Comparison of ENCODE assay signal across 9 mouse cellular contexts in genomic region chr9:98690839-98691516, GRCm38 (mm10).
DNase-seq lines count a peak whose midpoint lies in the region; ATAC-seq lines count a peak whose summit lies in the region.
"Had no signal": no experiment of that assay in that cellular context is flagged by ENCODE, and none has a peak within 500 bp of the region (broad histone marks: within the 10 kb centered on the region; RNA-seq: fewer than 3 reads in every experiment).

No protein-coding gene starts in this region.

- no peaks in the 10 kb centered on the region for H3K36me3 ChIP-seq in forebrain, embryonic 11.5 days (ENCODE audit: control insufficient read depth, insufficient read depth, low read length)
- H3K36me3 ChIP-seq in forebrain, embryonic 12.5 days (replicated peaks) = no peaks in the 10 kb centered on the region
- no peaks in the 10 kb centered on the region for H3K36me3 ChIP-seq in hindbrain, embryonic 16.5 days (ENCODE audit: control insufficient read depth, insufficient read depth, low read length)
- H3K36me3 ChIP-seq: liver, embryonic 15.5 days had no signal

- H3K4me1 ChIP-seq in forebrain, embryonic 11.5 days (replicated peaks; ENCODE audit: control insufficient read depth, insufficient read depth, low read length) = no peaks in the 10 kb centered on the region
- H3K4me1 ChIP-seq in forebrain, embryonic 12.5 days = peaks cover 5% of the 10 kb centered on the region; the same call in 1 of the 2 replicates
- no peaks in the 10 kb centered on the region for H3K4me1 ChIP-seq in hindbrain, embryonic 16.5 days (ENCODE audit: control insufficient read depth, insufficient read depth, low read depth, low read length)
- H3K4me1 ChIP-seq: liver, embryonic 15.5 days had no signal

- no peaks in the 10 kb centered on the region for H3K9me3 ChIP-seq in forebrain, embryonic 11.5 days (ENCODE audit: control insufficient read depth, low read length)
- H3K9me3 ChIP-seq in forebrain, embryonic 12.5 days = no peaks in the 10 kb centered on the region
- no peaks in the 10 kb centered on the region for H3K9me3 ChIP-seq in hindbrain, embryonic 16.5 days (ENCODE audit: control insufficient read depth, low read length)
- H3K9me3 ChIP-seq: liver, embryonic 15.5 days had no signal

- no peaks in the 10 kb centered on the region for H3K27me3 ChIP-seq in forebrain, embryonic 11.5 days (ENCODE audit: control insufficient read depth, insufficient read depth, low read length)
- H3K27me3 ChIP-seq in forebrain, embryonic 12.5 days = no peaks in the 10 kb centered on the region
- no peaks in the 10 kb centered on the region for H3K27me3 ChIP-seq in hindbrain, embryonic 16.5 days (replicated peaks; ENCODE audit: control insufficient read depth, insufficient read depth, low read length)
- H3K27me3 ChIP-seq: liver, embryonic 15.5 days had no signal

- H3K9ac ChIP-seq in forebrain, embryonic 11.5 days (ENCODE audit: low read length) = no peak overlapping the region
- H3K9ac ChIP-seq in forebrain, embryonic 12.5 days = no peak overlapping the region
- no peak overlapping the region for H3K9ac ChIP-seq in hindbrain, embryonic 16.5 days (ENCODE audit: low read depth, low read length)
- H3K9ac ChIP-seq: liver, embryonic 15.5 days had no signal

- H3K4me2 ChIP-seq in forebrain, embryonic 11.5 days (ENCODE audit: low read depth, low read length, severe bottlenecking) = no peak overlapping the region
- no peak overlapping the region for H3K4me2 ChIP-seq in forebrain, embryonic 12.5 days
- H3K4me2 ChIP-seq in hindbrain, embryonic 16.5 days (ENCODE audit: low read length) = no peak overlapping the region
- H3K4me2 ChIP-seq: liver, embryonic 15.5 days had no signal

- DNase-seq in forebrain, embryonic 11.5 days (ENCODE audit: low spot score) = peak; percentile 48
- peak; percentile 19 for DNase-seq in urinary bladder, adult 2 months (ENCODE audit: low spot score)
- no peak for DNase-seq in urinary bladder, postnatal 10 days (ENCODE audit: low spot score)
- DNase-seq in left cerebral cortex, adult 18-20 months (ENCODE audit: low spot score in 2 of 2) = peak; percentile 20 to 27
- DNase-seq in right cerebral cortex, postnatal 4 days = peak; percentile 32
- no peak for DNase-seq in spleen, adult 18-20 months

- no peak overlapping the region for H3K4me3 ChIP-seq in forebrain, embryonic 11.5 days (ENCODE audit: low read depth, low read length)
- no peak overlapping the region for H3K4me3 ChIP-seq in forebrain, embryonic 12.5 days (replicated peaks)
- no peak overlapping the region for H3K4me3 ChIP-seq in hindbrain, embryonic 16.5 days (ENCODE audit: low read length)
- H3K4me3 ChIP-seq: liver, embryonic 15.5 days had no signal

- 86% methylated on average over 14 of the region's 14 CpGs for WGBS in forebrain, embryonic 11.5 days
- WGBS in forebrain, embryonic 12.5 days = 86% methylated on average over 14 of the region's 14 CpGs
- WGBS in hindbrain, embryonic 16.5 days = 81% methylated on average over 14 of the region's 14 CpGs

- no peak overlapping the region for H3K27ac ChIP-seq in forebrain, embryonic 11.5 days (ENCODE audit: low read depth, low read length)
- no peak overlapping the region for H3K27ac ChIP-seq in forebrain, embryonic 12.5 days
- H3K27ac ChIP-seq in hindbrain, embryonic 16.5 days (ENCODE audit: low read depth, low read length) = no peak overlapping the region
- H3K27ac ChIP-seq: liver, embryonic 15.5 days had no signal

- no peak for ATAC-seq in forebrain, embryonic 11.5 days (replicated peaks; ENCODE audit: low FRiP score)
- ATAC-seq in forebrain, embryonic 12.5 days (ENCODE audit: low FRiP score) = no peak
- peak; percentile 67; the same call in 1 of the 2 replicates for ATAC-seq in hindbrain, embryonic 16.5 days

Comparison
In these comparisons a context has a peak if more than half of its experiments do, and no peak if none do; other contexts are left out.
1. DNase-seq: peak in forebrain, embryonic 11.5 days (single experiment), urinary bladder, adult 2 months (single experiment), left cerebral cortex, adult 18-20 months (2 of 2) and right cerebral cortex, postnatal 4 days (single experiment); none in urinary bladder, postnatal 10 days (single experiment) and spleen, adult 18-20 months (0 of 2).